Mouse (Mus musculus) lung, postnatal 25 days (tissue): ENCODE results near the gene Plekhf1.

ENCODE experiments used
- DNase-seq: peaks from one replicate; pipeline ENCODE4 v3.0.0; 2022; ENCODE audit warnings: low spot score

Gene Plekhf1

DNA sequence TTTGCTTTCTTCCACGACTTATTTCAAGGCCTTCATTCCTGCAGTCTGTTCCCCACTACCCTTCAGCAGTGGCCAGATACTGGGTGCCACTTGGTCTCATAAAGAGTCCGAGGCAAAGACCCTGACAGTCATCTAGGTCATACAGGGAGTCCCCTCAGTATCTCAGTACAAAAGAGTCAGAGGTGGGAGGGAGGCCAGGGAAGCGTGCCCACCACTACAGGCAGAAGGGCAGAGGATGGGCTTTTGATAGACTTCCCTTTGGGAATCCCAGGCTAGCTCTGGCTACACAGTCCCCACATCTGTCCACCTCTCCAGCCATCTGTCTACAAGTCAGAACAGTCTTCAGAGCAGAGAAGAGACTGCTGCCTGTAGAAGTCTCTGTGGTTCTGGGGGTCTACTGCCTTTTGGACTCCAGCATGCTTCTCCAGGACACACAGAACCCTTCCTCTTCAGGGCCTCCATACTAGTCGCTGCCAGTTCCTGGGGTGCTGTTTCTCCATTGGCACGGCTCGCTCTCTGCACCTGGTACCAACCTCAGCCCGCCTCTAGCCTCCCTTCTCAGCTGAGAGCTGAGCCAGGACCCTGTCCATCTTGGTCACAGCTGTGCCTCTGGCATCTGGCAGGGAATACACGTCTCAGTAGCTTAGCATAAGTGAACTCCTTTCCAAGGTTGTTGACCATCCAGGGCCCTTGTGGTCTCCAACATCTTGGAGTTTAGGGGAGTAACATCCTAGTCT, 9.0 kb downstream of the Plekhf1 start:
- DNase-seq, result no peak

- peak; percentile 84 for DNase-seq
Observed at GRCm38 (mm10) chr7:38217417-38218171, 10.2 kb downstream of the Plekhf1 start.

- DNase-seq, result no peak
Observed at GRCm38 (mm10) chr7:38215697-38216096, 12.1 kb downstream of the Plekhf1 start.

GRCm38 (mm10) chr7:38215281-38215680, 12.5 kb downstream of the Plekhf1 start:
- DNase-seq, result no peak

DNA sequence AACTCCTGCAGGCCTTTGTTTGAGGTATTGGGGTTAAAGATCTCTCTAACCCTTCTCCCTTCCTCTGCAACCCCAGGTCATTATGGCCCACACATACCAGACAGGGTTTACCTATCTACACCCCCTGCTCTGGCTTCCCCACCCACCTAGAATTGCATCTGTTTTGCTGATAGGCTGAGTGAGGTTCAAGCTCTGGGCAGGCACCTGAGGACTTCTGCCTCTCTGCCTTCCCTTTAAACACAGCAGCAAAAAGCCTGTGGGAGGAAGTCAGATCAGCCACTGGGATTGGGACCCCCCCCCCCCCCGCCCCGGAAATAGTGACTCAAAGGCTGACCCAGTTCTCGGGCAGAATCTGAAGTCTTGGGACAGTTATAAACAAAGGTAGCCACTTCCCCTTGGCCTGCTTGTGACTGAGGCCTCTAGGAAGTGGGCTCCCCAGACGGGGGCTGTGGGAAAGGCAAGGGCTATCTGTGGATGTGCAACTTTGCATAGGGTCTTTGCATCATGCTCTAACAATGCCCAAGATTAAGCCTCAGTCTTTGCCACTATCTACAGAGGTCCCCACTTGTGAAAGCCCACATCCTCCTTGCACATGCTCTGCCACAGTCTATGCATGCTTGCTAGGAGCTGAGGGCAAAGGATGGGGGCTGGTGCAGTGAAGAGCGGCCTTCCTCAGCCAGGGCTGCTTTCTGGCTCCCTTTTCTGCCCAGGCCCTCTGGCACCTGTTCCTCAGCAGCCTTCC, 13.2 kb downstream of the Plekhf1 start:
- DNase-seq, result no peak

DNA sequence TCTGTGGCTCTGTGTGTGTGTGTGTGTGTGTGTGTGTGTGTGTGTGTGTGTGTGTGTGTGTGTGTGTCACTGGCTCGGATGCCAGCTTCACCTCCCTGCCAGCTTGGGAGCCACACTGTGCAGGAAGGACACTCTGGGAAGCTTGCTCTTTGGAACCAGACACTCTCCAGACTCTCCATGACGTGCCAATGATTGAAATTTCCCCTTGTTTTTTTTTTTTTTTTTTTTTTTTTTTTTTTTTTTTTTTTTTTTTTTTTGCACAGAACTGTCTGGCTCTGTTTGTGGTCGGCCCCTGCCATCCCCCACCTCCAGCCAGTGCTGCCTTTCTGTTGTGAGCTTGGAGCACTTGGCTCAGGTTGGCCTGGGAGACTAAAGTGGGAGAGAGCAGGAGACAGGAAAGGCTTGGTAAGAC, 15.2 kb downstream of the Plekhf1 start:
- no peak for DNase-seq

- DNase-seq, result no peak
Observed at GRCm38 (mm10) chr7:38209478-38210152, 18.2 kb downstream of the Plekhf1 start.

- DNase-seq, result no peak
Observed at GRCm38 (mm10) chr7:38208969-38209368, 18.8 kb downstream of the Plekhf1 start.

GRCm38 (mm10) chr7:38206564-38206963, 21.3 kb downstream of the Plekhf1 start:
- no peak for DNase-seq

GRCm38 (mm10) chr7:38205801-38206200, 22.0 kb downstream of the Plekhf1 start:
- no peak for DNase-seq

- DNase-seq, result no peak
Observed at GRCm38 (mm10) chr7:38204314-38204713, 23.5 kb downstream of the Plekhf1 start.

DNA sequence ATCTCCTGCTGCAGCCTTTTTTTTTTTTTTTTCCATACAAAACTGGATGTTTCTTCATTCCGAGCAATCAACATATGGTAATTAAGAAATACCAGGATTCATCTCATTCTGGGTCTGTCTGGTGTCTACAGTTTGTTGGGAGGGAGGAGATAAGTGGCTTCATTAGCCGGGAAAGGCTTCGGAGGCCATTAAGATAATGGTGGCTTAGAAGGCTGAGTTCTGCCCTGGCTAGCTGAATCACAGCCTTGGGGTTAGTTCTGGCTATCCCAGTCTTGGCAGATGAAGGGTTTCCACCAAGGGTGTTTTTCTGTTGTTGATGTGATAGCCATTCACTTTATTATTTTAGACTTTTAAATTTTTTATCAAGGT, 26.5 kb downstream of the Plekhf1 start:
- DNase-seq, result no peak

DNA sequence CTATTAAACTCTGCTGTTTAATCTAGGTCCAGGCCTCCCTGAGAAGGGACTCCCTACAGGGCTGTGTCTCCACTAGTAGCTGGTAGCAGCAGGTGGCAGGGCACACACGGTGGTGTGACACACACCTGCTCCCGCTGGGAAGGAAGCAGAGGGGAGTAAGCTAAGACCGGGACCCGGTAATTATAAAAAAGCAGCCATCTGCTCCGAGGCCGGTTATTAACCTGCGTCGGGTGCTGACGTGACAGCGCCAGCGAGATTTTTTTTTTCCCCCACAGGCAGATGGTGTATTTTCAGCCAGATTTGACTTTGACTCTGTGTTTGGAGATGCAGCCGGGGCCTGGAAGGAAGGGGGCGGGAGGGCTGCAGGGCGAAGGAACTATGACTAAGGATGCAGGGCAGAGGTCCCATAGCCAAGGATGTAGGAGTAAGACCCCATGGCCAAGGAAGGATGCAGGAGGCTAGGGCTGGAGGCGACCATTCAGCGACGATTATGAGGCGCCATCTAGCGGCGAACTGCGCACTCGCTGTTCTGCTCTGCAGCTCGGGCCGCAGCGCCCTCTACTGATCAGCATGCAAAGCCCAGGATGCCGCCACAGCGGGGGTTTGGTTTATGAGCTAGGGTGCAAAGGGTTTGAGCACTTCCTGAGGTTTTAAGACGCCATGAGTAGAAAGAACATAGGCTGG, 27.1 kb downstream of the Plekhf1 start:
- peak; percentile 82 for DNase-seq

GRCm38 (mm10) chr7:38199907-38200605, 27.8 kb downstream of the Plekhf1 start:
- DNase-seq, result no peak

- DNase-seq, result no peak
Observed at GRCm38 (mm10) chr7:38191571-38191970, 36.2 kb downstream of the Plekhf1 start.

GRCm38 (mm10) chr7:38191146-38191545, 36.7 kb downstream of the Plekhf1 start:
- DNase-seq, result no peak

DNA sequence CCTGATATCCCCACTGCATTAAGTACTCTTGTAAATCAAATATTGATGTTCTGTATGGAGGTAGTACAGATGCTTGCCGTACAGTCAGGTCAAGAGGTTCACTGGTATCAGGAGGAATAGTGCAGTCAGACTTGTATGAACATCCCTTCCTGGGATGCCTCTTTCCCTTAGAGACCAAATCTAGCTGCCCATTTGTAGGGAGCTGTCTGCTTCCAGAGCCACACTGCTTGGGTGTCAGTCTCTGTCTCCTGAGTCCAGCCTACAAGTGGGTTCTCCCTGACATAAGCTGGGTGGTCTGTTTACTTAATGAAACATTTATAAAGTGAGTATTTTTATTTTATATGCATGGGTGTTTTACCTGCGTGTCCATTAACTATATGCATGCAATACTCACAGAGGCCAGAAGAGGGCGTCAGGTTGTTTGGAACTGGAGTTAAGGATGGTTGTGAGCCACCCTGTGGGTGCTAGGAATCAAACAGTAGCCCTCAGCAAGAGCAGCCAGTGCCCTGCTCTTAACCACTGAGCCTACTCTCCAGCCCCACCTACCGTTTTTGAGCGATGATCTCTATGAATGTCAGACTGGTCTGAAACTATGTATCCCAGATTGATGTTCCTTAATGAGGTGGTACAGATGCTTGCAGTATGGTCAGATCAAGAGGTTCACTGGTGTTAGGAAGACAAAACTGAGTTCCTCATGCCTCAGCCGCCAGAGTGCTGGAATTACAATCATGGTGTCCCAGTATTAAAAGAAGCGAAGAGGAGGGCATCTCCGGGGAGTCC, 37.6 kb downstream of the Plekhf1 start:
- no peak for DNase-seq

- DNase-seq, result peak; percentile 58
Observed at GRCm38 (mm10) chr7:38189136-38189982, 38.5 kb downstream of the Plekhf1 start.
